Mouse (Mus musculus) E14TG2a.4 (cell line): Measurements from ENCODE around the gene Fmn2.

Source experiments
- CTCF ChIP-seq: conservative IDR thresholded peaks from 2 replicates; pipeline ENCODE4 v1.5.1; 2014; ENCODE audit warnings: low read length
- POU5F1 ChIP-seq: IDR thresholded peaks from 2 replicates; pipeline ENCODE4 v1.6.1; 2014; ENCODE audit warnings: low read length, borderline replicate concordance

DNA sequence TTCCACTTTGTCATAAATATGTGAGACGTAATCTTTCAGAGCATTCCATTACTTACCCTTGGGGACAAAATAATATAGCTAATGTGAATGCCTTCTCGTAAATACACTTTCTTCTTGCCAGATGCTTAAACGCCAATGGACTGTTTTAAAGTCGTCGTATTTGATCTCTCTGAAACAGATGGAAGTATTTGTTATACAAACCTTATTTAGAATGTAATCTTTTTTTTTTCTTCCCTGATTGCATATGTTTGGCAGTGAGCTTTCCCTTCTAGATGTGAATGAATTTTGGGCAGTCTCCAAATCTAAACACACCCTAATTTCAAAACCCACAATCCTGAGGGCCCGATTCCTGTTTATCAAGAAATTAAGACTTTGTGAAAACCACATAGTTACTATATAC is 173.7 kb downstream of the Fmn2 start:
- TF ChIP-seq CTCF = no peak
- no peak for TF ChIP-seq POU5F1
